Mouse (Mus musculus): Measurements from ENCODE around the gene V1rd19. TPM values are rescaled to one million over a fixed set of nuclear protein-coding genes. Genes with fewer than 3 reads are reported as not detected.
"Not testable (repeated sequence)": the region's sequence is repeated elsewhere in the genome, so short reads cannot be mapped to it uniquely, and the experiment has no call there.

Gene V1rd19
- not detected for total RNA-seq (2021)
- long read RNA-seq, experiment 1: 0 reads
- long read RNA-seq, experiment 2: 0 reads

DNA sequence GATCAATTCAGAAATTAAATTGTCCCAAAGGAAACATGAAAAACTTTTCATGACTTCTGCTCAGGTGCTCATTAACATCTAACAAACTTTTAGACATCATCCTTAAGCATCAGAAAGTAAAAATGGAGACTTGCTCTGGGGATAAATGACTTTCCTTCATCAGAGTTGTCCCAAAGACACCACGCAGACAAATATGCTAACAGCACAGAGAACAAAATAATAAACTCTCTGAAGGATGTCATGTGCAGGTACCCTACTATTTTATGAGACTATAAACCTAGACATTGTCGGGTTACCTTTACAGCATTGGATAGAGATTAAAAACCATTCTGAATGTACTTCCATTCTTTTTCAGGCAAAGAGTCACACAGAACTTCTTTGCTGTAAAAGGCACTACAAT is at the start of gene V1rd19:
Gene V1rd19, plus strand, starts transcription at position 301 of the 400 bp plus-strand sequence.
- DNase-seq: no peak

DNA sequence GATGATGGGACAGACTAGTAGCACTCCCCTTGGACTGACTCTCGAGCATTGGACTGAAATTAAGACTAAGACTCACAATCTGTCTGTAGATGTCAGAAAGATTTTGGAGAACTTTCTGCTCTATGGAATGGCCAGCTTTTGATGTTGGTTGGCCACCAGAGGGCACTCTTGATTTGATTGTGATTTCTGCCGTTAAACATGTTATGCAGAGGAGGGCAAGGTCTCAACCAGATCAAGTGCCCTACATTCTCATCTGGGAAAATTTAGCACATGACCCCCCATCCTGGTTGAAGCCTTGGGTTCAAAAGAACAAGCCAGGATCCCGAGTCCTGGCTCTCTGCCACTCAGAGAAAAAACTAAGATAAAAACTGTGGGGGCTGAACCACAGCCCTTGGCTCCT is 33.4 kb upstream of the V1rd19 start:
- peak; percentile 2 to 24 for DNase-seq

DNA sequence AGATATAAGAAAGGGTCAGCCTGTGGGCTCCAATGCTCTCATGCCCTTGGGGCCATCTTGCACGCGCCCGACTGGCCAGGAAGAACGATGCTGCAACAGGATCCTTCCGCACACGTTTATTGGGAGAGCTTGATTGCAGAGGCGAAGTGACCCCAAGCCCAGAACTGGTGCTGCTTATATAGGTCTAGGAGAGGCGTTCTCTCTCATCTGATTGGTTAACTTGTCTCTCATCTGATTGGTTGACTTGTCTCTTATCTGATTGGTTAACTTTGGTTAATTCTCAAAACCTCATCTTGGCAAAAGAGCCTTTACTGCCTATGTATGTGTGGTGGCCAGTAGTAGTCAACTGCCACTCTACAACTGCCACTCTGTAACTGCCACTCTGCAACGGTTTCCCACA is 27.2 kb upstream of the V1rd19 start, which contains the start of gene Vmn1r181:
Gene Vmn1r181, plus strand, starts transcription at position 301 of the 400 bp plus-strand sequence.
- not testable (repeated sequence) for DNase-seq

DNA sequence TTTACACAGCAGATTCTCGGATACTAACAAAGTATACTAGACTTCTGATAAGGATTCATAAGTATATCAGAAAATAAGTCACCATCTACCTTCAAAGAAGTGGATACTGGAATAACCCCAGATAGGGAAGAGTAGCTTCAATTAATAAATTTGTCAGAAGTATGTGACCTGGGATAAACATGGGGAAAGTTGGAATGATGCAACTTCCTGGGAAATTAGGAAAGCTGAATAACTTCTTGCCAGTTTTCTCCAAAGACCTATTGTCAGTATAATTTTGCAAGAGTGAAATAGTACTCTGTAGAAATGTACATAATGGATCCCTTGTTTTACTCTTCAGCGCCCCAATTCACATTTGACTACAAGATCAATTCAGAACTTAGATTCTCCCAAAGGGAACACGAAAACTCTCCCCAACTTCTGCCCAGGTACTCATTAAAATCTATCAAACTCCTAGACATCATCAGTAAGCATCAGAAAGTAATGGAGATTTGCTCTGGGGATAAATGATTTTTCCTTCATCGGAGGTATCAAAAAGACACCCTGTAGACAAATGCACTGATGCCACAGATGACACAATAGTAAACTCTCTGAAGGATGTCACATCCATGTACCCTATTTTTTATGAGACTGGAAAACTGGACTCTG is 51.3 kb downstream of the V1rd19 start, which contains the start of gene Vmn1r183:
Gene Vmn1r183, plus strand, starts transcription at position 595 of the 645 bp plus-strand sequence.
- no peak for DNase-seq

Other genes with a start within 250 kb of the V1rd19 start
- gene Vmn1r174, start 249.4 kb upstream of the V1rd19 start, total RNA-seq (2021): not detected
- not detected for gene Vmn1r175, start 191.0 kb upstream of the V1rd19 start, total RNA-seq (2021)
- not detected for gene Vmn1r176, start 164.3 kb upstream of the V1rd19 start, total RNA-seq (2021)
- not detected for gene Vmn1r177, start 135.2 kb upstream of the V1rd19 start, total RNA-seq (2021)
- gene Vmn1r178, start 109.7 kb upstream of the V1rd19 start, total RNA-seq (2021): not detected
- gene Vmn1r179, start 74.7 kb upstream of the V1rd19 start, total RNA-seq (2021): not detected
- gene Vmn1r180, start 51.1 kb upstream of the V1rd19 start, total RNA-seq (2021): not detected
- gene Vmn1r181, start 27.1 kb upstream of the V1rd19 start, total RNA-seq (2021): not detected
- gene Vmn1r183, start 51.6 kb downstream of the V1rd19 start, total RNA-seq (2021): not detected
- 10 to 100 TPM; 15.8 to 16.0 TPM for gene Zfp180, start 80.2 kb downstream of the V1rd19 start, total RNA-seq (2021)
- gene Zfp112, start 110.6 kb downstream of the V1rd19 start, total RNA-seq (2021): 1 to 10 TPM; 2.8 to 3.7 TPM
- 1 to 10 TPM; 4.5 to 5.9 TPM for gene Zfp235, start 132.5 kb downstream of the V1rd19 start, total RNA-seq (2021)
- not detected for gene Zfp114, start 173.4 kb downstream of the V1rd19 start, total RNA-seq (2021)
- gene Zfp111, start 209.8 kb downstream of the V1rd19 start, total RNA-seq (2021): 1 to 10 TPM; 3.0 to 4.5 TPM
- 1 to 10 TPM; 2.0 to 2.2 TPM for gene Zfp109, start 235.9 kb downstream of the V1rd19 start, total RNA-seq (2021)